In genomic region chr3:95523662-95524061, GRCm38 (mm10) we compare ENCODE assay signal across 9 mouse cellular contexts. TPM values are rescaled to one million over a fixed set of nuclear protein-coding genes. Genes with fewer than 3 reads are reported as not detected.
DNase-seq lines count a peak whose midpoint lies in the region; ATAC-seq and TF ChIP-seq lines count a peak whose summit lies in the region.
"Had no signal": no experiment of that assay in that cellular context is flagged by ENCODE, and none has a peak within 500 bp of the region (broad histone marks: within the 10 kb centered on the region; RNA-seq: fewer than 3 reads in every experiment).

No protein-coding gene starts in this region.

- no peaks in the 10 kb centered on the region for H3K36me3 ChIP-seq in liver, adult 2 months (ENCODE audit: control insufficient read depth, insufficient read depth, low read length)
- H3K36me3 ChIP-seq in liver, embryonic 12.5 days, result no peaks in the 10 kb centered on the region

- peak overlapping the region; percentile 64 for H3K27ac ChIP-seq in liver, adult 2 months (replicated peaks; ENCODE audit: insufficient read depth, low read depth, low read length)
- H3K27ac ChIP-seq in bone marrow macrophage, adult 2 months (ENCODE audit: insufficient read depth, low read depth, low read length), result peak overlapping the region; percentile 71
- H3K27ac ChIP-seq in liver, embryonic 12.5 days, result peak overlapping the region; percentile 45

- no peak for ATAC-seq in liver, embryonic 12.5 days

- WGBS in liver, adult 2 months, result 66% methylated on average over 3 of the region's 3 CpGs
- 27% methylated on average over 3 of the region's 3 CpGs for WGBS in liver, embryonic 12.5 days (ENCODE audit: insufficient replicate concordance)

- no peak for TF ChIP-seq CTCF in liver, adult 2 months (IDR thresholded peaks at IDR 0.05; ENCODE audit: low read depth, low read length)
- no peak for TF ChIP-seq CTCF in bone marrow macrophage, adult 2 months (IDR thresholded peaks at IDR 0.05; ENCODE audit: low read depth, low read length)

- no peak for TF ChIP-seq POLR2A in liver, adult 2 months (IDR thresholded peaks at IDR 0.05; ENCODE audit: extremely low read depth, insufficient read depth, low read length)
- TF ChIP-seq POLR2A in bone marrow macrophage, adult 2 months (IDR thresholded peaks at IDR 0.05; ENCODE audit: borderline replicate concordance, low read depth, low read length), result no peak

- H3K27me3 ChIP-seq in liver, adult 2 months (ENCODE audit: control insufficient read depth, insufficient read depth, low read length), result no peaks in the 10 kb centered on the region
- H3K27me3 ChIP-seq in liver, embryonic 12.5 days (replicated peaks), result peaks cover 8% of the 10 kb centered on the region; the same call in 1 of the 2 replicates

- no peak overlapping the region for H3K4me3 ChIP-seq in liver, adult 2 months (ENCODE audit: insufficient read depth, low read depth, low read length)
- peak overlapping the region; percentile 4 for H3K4me3 ChIP-seq in bone marrow macrophage, adult 2 months (ENCODE audit: insufficient read depth, low read length)
- H3K4me3 ChIP-seq in liver, embryonic 12.5 days, result no peak overlapping the region

- H3K9ac ChIP-seq in liver, adult 2 months (ENCODE audit: low read depth, low read length), result 0 out of 2 replicates have a peak overlapping the region, but pooled peaks have one; percentile 11
- no peak overlapping the region for H3K9ac ChIP-seq in liver, embryonic 12.5 days

- no peaks in the 10 kb centered on the region for H3K79me2 ChIP-seq in liver, adult 2 months (ENCODE audit: control insufficient read depth, insufficient read depth, low read length)

- H3K4me1 ChIP-seq in liver, adult 2 months (ENCODE audit: control insufficient read depth, insufficient read depth, low read length), result peaks cover 3% of the 10 kb centered on the region; the same call in 1 of the 2 replicates
- peaks cover 51% of the 10 kb centered on the region for H3K4me1 ChIP-seq in bone marrow macrophage, adult 2 months (ENCODE audit: control insufficient read depth, insufficient read depth, low read length)
- peaks cover 64% of the 10 kb centered on the region for H3K4me1 ChIP-seq in liver, embryonic 12.5 days

- no peak overlapping the region for H3K4me2 ChIP-seq in liver, embryonic 12.5 days

- H3K9me3 ChIP-seq in liver, embryonic 12.5 days (replicated peaks), result no peaks in the 10 kb centered on the region

- DNase-seq in liver, adult 2 months (ENCODE audit: extremely low read depth, low read depth, low spot score), result peak; percentile 40
- no peak for DNase-seq in liver
- peak; percentile 36 for DNase-seq in thymus, postnatal 0 days (ENCODE audit: low spot score)
- no peak for DNase-seq in cerebellum, adult 11 months
- DNase-seq in left cerebral cortex, adult 8-10 months (ENCODE audit: low spot score in 2 of 2), result no peak

RNA-seq across cellular contexts. Expression of gene Ctss, which starts 2.9 kb away (rescaled TPM):
- total RNA-seq in liver, adult 2 months (2014; rRNA removed), result 60.6 and 77.4 TPM in 2 replicates
- 9.1 and 13.5 TPM in 2 replicates for polyA plus RNA-seq in liver, adult 2 months (2012; rRNA removed)
- 5,285 and 5,524 TPM in 2 replicates for polyA plus RNA-seq in bone marrow macrophage, adult 2 months (2012; ENCODE audit: insufficient read depth, insufficient read length, missing spikeins)
- 13.4 and 14.7 TPM in 2 replicates for polyA plus RNA-seq in liver, embryonic 12.5 days (2016; fragmentation: Nextera tagmentation; extraction: Ambion mirVana)
- polyA plus RNA-seq in thymus, postnatal 0 days (2015; fragmentation: Nextera tagmentation; extraction: Ambion mirVana), result 78.1 and 79.8 TPM in 2 replicates
- 100 to 1,000 TPM in 2 of 4 experiments, 10 to 100 TPM in 2; 59.3 to 341 (median 163) TPM for total RNA-seq in left cerebral cortex, adult 8-10 months (2022)

RNA-seq across cellular contexts. Expression of gene Ctsk, which starts 24.6 kb away (rescaled TPM):
- total RNA-seq in liver, adult 2 months (2014; rRNA removed), result 0.81 and 1.3 TPM in 2 replicates
- 0.09 and 0.60 TPM in 2 replicates for polyA plus RNA-seq in liver, adult 2 months (2012; rRNA removed)
- polyA plus RNA-seq in bone marrow macrophage, adult 2 months (2012; ENCODE audit: insufficient read depth, insufficient read length, missing spikeins), result 10.9 and 12.6 TPM in 2 replicates
- 1.4 and 1.7 TPM in 2 replicates for polyA plus RNA-seq in liver, embryonic 12.5 days (2016; fragmentation: Nextera tagmentation; extraction: Ambion mirVana)
- 4.4 and 4.5 TPM in 2 replicates for polyA plus RNA-seq in thymus, postnatal 0 days (2015; fragmentation: Nextera tagmentation; extraction: Ambion mirVana)
- 1 to 10 TPM; 4.4 to 5.2 (median 5.0) TPM for total RNA-seq in left cerebral cortex, adult 8-10 months (2022)

RNA-seq across cellular contexts. Expression of gene Hormad1, which starts 35.8 kb away (rescaled TPM):
- total RNA-seq in liver, adult 2 months (2014; rRNA removed), result not detected in 2 replicates
- polyA plus RNA-seq in liver, adult 2 months (2012; rRNA removed), result not detected in 2 replicates
- polyA plus RNA-seq in bone marrow macrophage, adult 2 months (2012; ENCODE audit: insufficient read depth, insufficient read length, missing spikeins), result not detected in 2 replicates
- 0.08 and 0.10 TPM in 2 replicates for polyA plus RNA-seq in liver, embryonic 12.5 days (2016; fragmentation: Nextera tagmentation; extraction: Ambion mirVana)
- 0.13 TPM in 1 of 2 replicates, not detected in the other for polyA plus RNA-seq in thymus, postnatal 0 days (2015; fragmentation: Nextera tagmentation; extraction: Ambion mirVana)
- not detected for total RNA-seq in left cerebral cortex, adult 8-10 months (2022)
- total RNA-seq: heart, adult 18-20 months had no signal
- polyA plus RNA-seq: limb, embryonic 14.5 days had no signal

Comparison
In these comparisons a context has a peak if more than half of its experiments do, and no peak if none do; other contexts are left out.
1. DNase-seq: peak in liver, adult 2 months (single experiment) and thymus, postnatal 0 days (single experiment); none in liver (single experiment), cerebellum, adult 11 months (single experiment) and left cerebral cortex, adult 8-10 months (0 of 2).
2. RNA of gene Ctss, which starts 2.9 kb away (polyA plus RNA-seq): 5,285 to 5,524 TPM in bone marrow macrophage, adult 2 months; 78.1 to 79.8 TPM in thymus, postnatal 0 days, 9.1 to 13.5 TPM in liver, adult 2 months and 13.4 to 14.7 TPM in liver, embryonic 12.5 days; every median in the first group is over 10 times any median in the second.
3. Peak in every context shown above with its lines, with median percentiles within 50 percentile points of each other: H3K27ac ChIP-seq.